Mouse (Mus musculus) left cerebral cortex, adult 11 months (tissue): Measurements from ENCODE around the gene Cdk14.
A peak's percentile ranks its signal among the peaks of the same experiment; 100 is the strongest.
"Not testable (repeated sequence)": the region's sequence is repeated elsewhere in the genome, so short reads cannot be mapped to it uniquely, and the experiment has no call there.

Experiments used
- DNase-seq: peaks from one replicate; pipeline ENCODE4 v3.0.0; 2022; ENCODE audit warnings: low spot score

Gene Cdk14

DNA sequence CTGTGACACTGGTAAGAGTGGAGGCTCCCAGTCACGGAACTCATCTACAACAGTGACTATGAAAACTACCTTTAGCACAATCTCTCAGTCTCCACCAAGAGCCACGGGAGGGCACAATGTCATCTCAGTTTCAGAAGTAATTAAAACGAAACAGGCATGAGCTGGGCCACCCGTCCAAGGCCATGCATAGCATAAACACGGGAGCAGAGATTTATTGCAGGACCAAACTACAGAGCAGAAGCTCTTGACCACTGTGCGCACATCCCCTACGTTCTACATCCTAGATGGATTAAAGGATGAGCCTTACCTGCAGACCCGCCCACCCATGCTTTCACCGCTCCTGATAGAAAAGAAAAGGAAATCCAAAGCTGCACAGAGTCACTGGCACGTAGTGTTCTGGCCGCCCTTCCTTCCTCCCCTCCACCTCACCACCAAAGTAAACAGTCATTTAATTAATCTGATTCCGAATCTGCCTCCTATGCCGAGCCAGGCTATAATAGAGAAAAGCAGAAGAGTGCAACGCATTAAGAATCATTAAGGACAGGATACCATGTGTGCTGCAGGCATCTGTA lies 158.3 kb downstream of the Cdk14 start:
- DNase-seq: no peak

DNA sequence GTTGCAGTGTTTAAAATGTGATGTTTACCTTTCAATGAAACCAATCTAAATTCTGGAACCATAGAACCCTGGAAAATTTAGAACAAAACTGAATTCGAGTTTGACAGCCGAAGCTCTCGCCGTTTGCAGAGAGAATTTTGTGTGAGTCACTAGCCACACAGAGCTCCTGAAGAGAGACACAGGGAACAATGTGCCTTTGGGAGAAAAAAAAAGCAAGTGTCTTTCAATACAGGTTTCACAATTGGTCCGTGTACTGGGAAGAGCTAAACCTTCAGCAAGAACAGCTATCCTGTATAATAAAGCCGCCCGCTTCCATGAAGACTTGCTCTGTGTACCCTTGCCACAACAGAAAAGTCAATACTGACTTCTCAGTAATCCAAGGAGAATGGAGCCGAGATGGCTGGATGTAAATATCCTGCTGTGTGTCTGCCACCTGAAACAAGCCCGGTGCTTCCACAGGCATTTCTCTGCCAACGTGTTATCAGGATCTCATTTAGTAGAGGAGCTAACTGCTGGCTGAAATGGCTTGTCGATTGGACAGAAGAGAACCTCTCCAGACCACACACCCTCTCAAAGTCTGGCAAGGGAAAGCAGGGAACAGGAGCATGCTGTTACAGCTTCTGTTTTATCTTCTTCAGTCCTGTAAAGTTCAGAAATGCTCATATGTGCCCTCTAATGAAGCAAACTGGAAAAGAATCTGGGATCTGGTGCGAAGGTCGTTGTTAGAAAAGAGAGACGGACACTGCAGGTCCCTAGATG lies 159.0 kb downstream of the Cdk14 start:
- no peak for DNase-seq

DNA sequence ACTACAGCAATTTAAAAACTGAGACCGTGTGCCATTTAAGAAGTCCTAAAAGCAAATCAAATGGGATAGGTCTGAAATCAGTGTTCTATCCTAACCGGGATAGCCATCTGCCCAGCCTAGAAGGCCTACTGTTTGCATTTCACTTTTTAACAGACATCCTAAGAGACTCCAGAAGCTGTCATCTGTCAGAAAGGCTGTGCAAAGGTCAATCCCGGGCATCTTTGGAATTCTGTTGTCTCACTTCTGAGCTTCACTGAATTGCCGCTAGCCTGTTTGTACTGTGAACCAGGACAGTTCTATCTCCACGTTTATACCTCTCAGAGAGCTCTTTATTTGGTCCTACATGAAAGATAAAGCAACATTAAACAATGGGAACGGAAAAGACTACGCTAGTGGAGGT lies 159.8 kb downstream of the Cdk14 start:
- DNase-seq: no peak

DNA sequence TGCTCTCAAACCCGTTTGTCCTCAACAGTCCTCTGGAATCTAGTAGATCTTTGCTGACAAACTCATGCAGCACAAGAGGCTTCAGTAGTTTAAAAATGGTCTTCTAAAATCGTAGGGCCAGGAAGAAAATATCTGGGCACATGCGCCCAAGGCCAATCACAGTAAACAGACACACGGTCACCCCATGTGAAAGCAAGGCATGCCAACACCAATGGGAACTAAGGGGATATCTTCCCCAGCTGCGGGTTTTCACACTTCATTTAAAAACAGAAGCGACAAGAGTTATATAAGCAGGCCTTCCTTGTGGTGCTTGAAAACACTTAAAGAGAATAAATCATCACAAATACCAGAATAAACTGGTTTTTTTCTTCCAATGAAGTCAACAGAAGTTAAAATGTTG lies 165.7 kb downstream of the Cdk14 start:
- DNase-seq: no peak

DNA sequence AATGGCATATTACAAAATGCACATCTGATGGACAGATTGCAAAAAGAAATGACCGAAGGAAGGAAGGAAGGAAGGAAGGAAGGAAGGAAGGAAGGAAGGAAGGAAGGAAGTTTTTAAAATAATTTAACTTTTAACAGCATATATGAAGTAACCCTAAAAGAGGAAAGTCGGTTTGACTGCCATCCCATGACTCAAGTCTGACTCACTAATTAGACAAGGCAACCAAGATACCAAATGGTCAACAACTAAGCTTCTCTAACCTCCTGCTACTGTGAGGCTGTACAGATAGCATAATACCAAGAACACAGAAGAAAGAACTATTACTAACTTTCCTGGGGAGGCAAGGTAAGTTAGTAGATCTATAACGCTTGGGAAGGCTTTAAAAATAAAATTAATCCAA lies 166.9 kb downstream of the Cdk14 start:
- DNase-seq: no peak

DNA sequence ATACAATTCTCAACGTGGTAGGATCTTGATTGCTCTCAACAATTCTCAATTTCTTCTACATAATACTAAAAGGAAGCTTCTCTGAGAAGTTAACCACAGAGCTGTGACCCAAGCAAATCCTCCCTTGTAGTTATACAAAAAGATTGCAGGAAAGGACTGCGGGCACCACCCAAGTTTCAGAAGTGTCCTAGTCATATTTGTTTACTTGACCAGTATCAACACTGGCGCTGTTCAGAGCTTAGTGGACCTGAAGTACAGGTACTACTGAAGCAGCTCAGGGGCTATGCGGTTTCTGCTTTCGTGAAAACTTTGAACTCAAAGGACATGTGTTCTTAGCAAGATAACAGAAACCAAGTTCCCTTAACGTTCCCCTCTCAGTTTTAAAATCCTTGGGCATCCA lies 172.4 kb downstream of the Cdk14 start:
- DNase-seq: no peak

DNA sequence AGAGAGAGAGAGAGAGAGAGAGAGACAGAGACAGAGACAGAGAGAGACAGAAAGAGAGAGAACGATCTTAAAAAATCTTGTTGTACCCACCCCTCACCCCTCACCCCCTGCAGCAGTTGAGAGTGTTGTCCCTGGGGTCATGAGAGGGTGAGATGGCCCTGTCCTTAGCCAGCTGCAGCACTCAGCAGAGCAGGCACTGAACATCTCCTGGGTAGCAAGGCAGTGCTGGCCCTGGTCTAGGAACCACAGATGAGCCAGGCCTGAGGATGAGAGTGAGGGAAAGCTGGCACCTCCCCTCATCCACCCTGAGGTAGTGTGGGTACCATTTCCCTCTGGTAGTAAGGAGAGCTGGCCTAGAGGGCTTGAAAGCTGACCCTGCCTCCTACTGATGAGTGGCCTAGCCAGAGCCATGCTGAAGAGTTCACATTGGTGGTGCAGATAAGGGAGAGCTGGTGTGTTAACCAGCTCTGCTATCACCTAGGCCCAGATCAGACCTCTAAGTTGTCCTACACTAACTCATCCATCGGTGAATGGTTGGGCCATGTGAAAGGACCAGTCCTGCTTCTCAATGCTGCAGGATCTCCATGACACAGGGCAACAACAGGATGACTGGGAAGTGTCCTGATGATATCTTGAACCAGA lies 173.5 kb downstream of the Cdk14 start:
- no peak for DNase-seq

DNA sequence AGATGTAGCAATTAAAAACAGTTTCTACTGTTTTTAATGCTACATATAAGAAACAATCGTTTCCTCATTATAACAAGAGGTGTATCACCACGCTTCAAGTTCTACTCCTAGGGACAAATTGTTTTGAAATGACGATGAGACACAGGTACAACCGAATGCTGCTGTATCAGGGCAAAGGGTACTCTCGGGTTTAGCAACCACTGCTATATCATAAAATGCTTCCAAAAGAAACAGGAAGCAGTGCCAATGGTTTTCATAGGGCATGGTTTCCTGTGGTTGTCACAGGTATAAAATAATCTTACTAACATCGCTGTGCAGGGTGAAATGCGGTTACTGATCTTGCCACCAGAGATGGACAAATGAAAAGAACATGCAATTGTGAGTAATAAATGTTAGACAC lies 174.9 kb downstream of the Cdk14 start:
- no peak for DNase-seq

DNA sequence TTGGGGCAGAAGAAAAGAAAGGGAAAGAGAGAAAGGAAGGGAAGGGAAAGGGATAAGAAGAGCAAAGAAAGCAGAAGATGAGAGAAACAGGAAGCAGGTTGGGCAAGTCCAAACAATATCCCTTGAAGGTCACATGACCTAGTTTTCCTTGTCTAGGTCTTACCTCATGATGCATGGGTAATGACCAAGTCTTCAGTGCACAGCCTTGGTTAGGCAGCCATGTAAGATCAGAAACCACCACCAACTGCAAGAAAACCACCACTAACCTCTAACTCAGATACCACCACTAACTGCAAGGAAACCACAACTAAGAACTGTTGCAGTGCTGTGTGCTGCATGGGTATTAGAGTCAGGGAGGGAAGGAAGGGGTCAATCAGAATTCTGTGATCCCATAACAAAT lies 176.5 kb downstream of the Cdk14 start:
- no peak for DNase-seq

DNA sequence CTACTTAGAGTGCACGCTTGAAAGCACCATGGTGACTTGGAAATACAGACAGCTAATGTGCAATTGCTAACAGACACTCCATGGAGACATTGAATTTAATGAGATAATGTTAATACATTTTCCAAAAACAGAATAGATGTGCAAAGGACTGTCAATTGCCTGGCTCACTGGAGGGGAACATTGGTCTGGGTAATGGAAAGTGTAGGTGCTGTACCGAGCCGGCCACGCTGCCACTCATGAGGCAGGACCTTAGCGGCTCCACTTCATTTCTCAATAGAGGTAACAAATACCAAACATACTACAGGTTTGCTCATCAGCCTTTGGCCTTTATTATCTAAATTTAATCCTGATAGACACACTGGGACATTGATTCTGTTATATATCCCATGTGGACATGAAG lies 177.4 kb downstream of the Cdk14 start:
- DNase-seq: no peak

DNA sequence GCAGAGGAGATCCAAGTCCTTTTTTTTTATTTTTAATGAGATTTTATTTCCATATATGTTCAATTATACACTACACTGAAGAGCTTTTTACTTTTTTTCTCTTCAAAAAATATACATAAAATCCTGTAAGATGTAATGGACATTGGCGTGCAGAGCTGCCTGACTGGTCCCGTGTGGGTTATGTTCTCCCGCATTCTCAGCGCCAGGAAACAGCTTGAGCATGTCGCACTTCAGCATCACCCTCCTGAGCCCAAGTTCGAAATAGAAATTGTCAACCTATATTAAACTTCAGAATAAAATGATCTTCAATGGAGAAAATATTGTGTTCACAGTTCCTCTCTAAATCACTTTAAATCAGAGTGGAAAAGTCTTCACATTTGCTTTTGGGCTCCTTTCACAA lies 179.0 kb downstream of the Cdk14 start:
- no peak for DNase-seq

DNA sequence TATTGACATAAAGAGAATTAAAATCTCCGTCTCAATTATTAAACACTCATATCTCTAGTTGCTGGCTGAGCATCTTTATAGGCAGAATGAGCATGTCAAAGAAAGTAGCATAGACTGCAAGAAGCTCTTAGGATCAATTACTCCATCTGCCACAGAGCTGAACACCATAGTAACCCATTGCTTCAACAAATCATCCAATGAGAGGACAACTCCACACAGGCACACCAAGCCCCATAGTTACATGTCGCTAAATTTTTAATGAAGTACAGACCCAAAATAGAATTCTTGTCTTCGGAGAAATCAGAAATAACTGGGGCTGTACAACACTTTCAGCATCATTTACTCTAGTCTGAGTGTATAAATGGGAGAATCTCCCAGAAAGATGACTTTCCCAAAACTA lies 180.0 kb downstream of the Cdk14 start:
- DNase-seq: no peak

DNA sequence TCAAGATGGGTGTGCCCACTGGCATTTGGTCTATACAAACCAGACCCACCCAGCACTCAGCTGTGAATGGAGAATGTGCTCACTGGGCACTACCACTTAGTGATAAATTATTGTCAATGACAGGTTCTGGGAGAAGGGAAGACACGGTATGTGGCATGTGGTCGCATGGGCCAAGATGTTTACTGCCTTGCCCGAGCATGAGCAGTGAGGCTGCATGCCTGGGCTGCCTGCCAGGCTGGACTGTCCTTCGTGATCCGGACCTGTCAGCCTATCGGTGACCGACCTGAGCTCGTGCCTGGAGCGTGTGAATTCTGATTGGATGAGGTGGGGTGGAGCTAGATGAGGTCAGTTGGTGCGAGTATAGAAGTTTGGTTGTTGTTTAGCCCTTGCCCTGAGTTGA lies 185.2 kb downstream of the Cdk14 start:
- DNase-seq: not testable (repeated sequence)

DNA sequence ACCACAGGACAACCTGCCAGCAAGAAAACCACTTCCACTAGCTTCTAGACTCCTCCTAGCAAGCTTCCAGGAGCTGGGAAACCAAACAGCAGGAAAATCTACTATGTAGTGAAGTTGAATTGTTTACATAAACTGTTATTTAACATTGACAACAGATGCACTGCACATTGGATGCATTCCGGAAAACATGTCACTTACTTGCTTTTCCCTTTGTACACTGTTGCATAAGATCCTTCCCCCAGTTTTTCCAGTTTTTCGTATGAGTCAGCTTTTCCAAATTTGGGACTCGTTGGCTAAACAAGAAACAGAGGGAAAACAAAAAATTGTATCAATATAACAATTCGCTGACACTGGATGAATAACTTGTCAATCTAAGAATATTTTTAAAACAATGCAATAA lies 193.1 kb downstream of the Cdk14 start:
- DNase-seq: peak; percentile 7

DNA sequence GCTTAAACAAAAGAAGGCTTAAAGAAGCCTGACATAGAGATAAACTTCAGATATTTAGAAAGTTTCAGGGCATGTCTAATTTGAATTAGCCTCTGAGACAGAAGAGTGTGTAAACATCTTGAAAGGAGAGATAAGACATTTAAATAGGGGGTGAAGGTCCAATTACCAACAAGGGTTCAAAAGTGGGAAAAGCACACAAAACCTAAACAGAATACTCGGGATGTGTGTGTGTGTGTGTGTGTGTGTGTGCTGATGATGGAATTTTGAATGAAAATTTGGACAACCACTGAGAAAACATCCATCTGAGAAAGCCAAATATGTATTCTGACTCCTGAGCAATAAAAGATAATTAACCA lies 208.4 kb downstream of the Cdk14 start:
- no peak for DNase-seq

DNA sequence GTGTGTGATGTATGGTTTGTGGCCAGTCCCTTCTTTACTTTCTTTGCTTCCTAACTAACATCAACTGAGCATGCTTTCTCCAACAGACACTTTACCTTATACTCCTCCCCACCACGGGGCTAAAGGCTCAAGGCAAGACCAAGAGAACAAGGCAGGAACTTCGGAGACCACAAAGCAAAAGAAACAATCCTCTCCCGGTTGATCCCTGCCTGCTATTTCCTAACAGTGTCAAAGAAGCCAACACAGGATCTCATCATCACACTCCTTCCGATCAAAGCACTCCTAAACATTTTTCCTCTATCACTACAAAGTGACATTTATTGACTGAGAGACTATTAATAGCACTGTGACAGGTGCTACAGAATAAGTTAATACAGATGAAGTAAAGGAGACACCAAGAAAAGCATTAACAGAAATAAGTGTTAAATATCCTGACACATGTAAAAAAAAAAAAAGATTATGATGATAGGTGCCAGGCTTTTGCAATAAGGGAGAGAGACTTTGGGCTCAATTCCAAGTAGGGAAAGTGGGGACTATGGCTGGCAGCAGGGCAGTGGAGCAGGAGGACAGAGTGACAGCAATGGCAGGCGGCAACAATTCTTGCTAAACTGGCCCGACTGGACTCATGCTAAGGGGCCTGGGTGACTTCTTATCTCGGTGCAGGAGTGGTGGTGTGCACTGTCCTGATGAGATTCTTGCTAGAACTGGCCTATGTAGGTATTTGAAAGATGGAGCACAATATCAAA lies 208.9 kb downstream of the Cdk14 start:
- DNase-seq: no peak

DNA sequence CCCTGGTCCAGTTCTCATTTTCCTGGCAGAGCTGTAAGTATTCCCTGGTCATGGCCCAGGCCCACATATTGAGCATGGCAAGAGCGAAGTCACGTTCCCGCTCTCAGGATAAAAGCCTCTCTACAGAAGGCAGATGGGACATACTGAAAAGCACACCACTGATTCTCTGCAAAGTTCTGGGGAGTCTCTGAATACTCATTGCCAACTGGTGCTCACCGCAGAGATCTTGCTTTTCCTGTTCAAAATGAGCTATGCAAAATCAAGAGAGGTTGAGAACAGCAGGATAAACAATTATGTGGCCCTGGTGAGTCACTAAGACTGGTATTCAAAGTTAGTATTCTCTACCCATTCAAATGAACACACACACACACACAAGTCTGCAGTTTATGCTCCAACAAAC lies 212.1 kb downstream of the Cdk14 start:
- DNase-seq: no peak

DNA sequence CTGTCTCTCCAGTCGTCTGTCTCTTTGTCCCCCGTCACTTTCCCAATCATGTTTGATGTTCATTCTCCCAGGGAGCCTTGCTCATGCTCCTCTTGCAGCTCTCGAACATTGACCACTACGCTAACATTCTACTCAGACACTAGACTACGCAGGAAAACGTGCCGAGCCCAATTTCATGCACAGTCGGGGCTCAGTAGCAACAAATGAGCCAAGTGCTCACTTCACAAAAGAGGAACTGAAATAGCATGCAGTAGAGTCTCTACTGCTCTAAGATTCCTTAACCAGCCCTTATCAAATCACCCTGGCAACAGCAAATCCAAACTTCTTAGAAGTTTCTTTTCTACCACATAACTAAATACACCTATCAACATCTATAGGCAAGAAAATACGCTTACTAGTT lies 214.1 kb downstream of the Cdk14 start:
- DNase-seq: no peak

DNA sequence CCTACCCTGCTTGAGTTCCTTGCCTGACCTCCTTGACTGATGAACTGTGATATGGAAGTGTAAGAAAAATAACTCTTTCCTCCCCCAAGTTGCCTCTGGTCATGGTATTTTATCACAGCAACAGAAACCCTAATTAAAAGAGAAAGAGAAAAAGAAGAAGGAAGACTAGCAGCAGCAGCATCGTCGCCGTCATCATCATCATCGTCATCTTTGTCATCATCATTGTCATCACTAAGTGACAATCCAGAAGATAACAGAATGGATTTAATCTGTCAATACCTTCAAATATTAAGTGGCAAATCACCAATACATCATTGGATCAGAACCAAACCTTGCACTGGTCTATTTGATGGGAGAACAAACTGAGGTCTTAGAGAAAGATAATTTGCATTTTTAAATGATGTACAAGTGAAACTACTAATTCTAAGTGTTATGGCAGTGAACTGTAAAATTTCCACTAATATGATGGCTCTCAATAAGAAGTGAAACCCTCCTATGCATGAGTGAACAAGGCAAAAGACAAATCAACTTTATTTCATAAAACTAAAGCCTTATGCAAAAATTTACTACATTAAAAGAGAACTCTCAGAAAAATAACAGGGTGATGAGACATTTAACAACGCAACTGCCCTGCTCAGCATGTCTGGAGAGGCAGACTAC lies 225.4 kb downstream of the Cdk14 start:
- DNase-seq: no peak

DNA sequence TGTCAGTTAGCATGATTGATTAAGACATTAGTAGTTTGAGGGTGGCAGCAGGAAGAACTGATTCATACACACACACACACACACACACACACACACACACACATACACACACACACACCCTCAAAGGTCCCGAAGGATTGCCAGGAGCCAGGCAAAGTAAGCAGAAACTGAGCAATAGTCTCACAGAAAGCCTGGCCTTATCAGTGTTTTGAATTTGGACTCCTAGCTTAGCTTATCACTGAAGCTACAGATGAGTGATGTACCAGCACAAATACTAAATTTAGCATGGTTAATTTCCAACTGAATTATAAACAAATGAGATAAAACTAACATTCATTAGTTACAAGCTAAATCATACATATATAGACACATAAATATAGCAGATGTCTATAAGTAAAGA lies 230.5 kb downstream of the Cdk14 start:
- no peak for DNase-seq

DNA sequence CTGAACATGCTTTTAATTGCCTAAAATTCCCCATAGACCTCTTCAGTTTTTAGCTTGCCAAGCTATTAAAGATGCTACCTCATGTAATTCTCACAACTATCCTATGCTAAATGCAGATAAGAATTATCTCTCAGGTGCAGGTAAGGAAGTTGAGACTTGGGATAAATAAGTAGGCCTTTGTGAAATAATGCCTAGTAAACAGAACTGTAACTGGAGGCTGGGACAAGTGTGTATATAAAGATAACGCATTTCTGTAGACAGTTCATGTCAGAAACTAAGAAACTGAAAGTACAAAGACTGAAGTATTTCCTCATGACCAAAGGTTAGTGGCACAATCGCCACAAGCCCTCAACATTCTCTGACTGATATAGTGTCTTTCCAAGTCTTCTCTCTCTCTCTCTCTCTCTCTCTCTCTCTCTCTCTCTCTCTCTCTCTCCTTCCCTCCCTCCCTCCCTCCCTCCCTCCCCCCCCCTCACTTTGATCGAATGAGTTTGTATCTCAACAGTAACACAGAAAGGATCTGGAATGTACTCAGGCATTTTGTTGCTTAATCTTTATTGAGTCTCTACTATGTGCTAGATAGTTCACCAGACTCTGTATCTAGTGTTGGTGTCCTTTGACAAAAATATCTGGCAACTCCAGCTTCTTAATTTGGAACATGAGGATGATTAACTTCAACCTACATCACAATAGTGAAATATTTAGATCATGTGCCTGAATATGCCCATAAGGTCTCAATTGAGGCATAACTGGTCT lies 233.9 kb downstream of the Cdk14 start:
- no peak for DNase-seq

DNA sequence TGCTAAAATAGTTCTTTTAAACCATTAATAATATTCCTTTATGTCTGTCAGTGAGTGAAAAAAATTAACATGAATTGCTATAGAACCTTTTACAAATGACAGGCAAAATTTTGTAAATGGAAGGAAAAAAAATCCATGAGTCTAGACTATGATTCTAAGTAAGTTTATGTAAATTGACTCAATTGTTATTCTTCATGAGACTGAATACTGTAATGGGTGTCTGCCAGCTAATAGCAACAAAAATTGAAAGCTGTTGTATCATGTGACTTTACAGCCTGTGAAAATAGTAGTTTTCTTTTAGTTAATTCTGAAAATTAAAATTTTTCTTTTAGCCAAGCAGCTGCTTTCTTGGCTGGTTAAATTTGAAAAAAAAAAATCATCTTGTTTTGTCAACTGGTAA lies 234.6 kb downstream of the Cdk14 start:
- no peak for DNase-seq
